In genomic region chr4:133706956-133707355, GRCm38 (mm10) we compare ENCODE assay signal across 8 mouse cellular contexts. TPM values are rescaled to one million over a fixed set of nuclear protein-coding genes. Genes with fewer than 3 reads are reported as not detected.
A peak's percentile ranks its signal among the peaks of the same experiment; 100 is the strongest.
DNase-seq lines count a peak whose midpoint lies in the region; ATAC-seq and TF ChIP-seq lines count a peak whose summit lies in the region.

No protein-coding gene starts in this region.

- peaks cover 49% of the 10 kb centered on the region for H3K4me1 ChIP-seq in kidney, embryonic 15.5 days
- peaks cover 17 to 41% of the 10 kb centered on the region in 2 experiments for H3K4me1 ChIP-seq in liver, embryonic 14.5 days (replicated peaks; ENCODE audit: control insufficient read depth in 2 of 2, insufficient read depth in 2 of 2, low read length in 1 of 2)

- TF ChIP-seq EP300 in liver, embryonic 14.5 days (IDR thresholded peaks at IDR 0.05; ENCODE audit: low read depth) = no peak

- H3K4me3 ChIP-seq in kidney, embryonic 15.5 days (replicated peaks) = no peak overlapping the region
- H3K4me3 ChIP-seq in liver, embryonic 14.5 days (ENCODE audit: insufficient read depth in 1 of 2, low read depth in 2 of 2, low read length in 2 of 2) = no peak overlapping the region

- H3K36me3 ChIP-seq in kidney, embryonic 15.5 days = peaks cover 82% of the 10 kb centered on the region
- H3K36me3 ChIP-seq in liver, embryonic 14.5 days (replicated peaks; ENCODE audit: control insufficient read depth, insufficient read depth, low read depth) = peaks cover 48% of the 10 kb centered on the region

- no peaks in the 10 kb centered on the region for H3K27me3 ChIP-seq in kidney, embryonic 15.5 days
- H3K27me3 ChIP-seq in liver, embryonic 14.5 days (ENCODE audit: control insufficient read depth, insufficient read depth, low read length) = no peaks in the 10 kb centered on the region

- TF ChIP-seq CTCF in liver, embryonic 14.5 days (IDR thresholded peaks at IDR 0.05; ENCODE audit: low read depth) = no peak

- H3K27ac ChIP-seq in kidney, embryonic 15.5 days = peak overlapping the region; percentile 89
- no peak overlapping the region for H3K27ac ChIP-seq in liver, embryonic 14.5 days

- H3K9me3 ChIP-seq in kidney, embryonic 15.5 days (replicated peaks) = no peaks in the 10 kb centered on the region
- H3K9me3 ChIP-seq in liver, embryonic 14.5 days (ENCODE audit: control insufficient read depth, low read length) = no peaks in the 10 kb centered on the region

- ATAC-seq in common myeloid progenitor, adult 5-6 weeks (replicated peaks; ENCODE audit: low read depth, poor library complexity, severe bottlenecking) = peak; percentile 93
- no peak; the same call in 1 of the 2 replicates for ATAC-seq in kidney, embryonic 15.5 days (replicated peaks; ENCODE audit: low FRiP score)
- no peak for ATAC-seq in liver, embryonic 14.5 days (ENCODE audit: insufficient read depth)

- H3K9ac ChIP-seq in kidney, embryonic 15.5 days = no peak overlapping the region
- H3K9ac ChIP-seq in liver, embryonic 14.5 days (replicated peaks) = no peak overlapping the region

- 34% methylated on average over 8 of the region's 8 CpGs for WGBS in kidney, embryonic 15.5 days
- 20% methylated on average over 8 of the region's 8 CpGs for WGBS in liver, embryonic 14.5 days (ENCODE audit: insufficient replicate concordance)

- DNase-seq in urinary bladder, postnatal 14 days (ENCODE audit: low spot score) = peak; percentile 81
- no peak for DNase-seq in urinary bladder, adult 2 months (ENCODE audit: low spot score)
- DNase-seq in heart, adult 9 months (ENCODE audit: low spot score in 2 of 2) = peak; percentile 87 to 91
- DNase-seq in liver, embryonic 14.5 days (ENCODE audit: low read depth in 3 of 3, low spot score in 3 of 3) = peak in 2 of 3 experiments; percentile 14 to 19
- DNase-seq in right cerebral cortex, postnatal 14 days = peak; percentile 44
- no peak for DNase-seq in MN1 (ENCODE audit: low spot score)

- peak overlapping the region; percentile 27 for H3K4me2 ChIP-seq in kidney, embryonic 15.5 days
- H3K4me2 ChIP-seq in liver, embryonic 14.5 days (ENCODE audit: low read depth) = peak overlapping the region; percentile 28; the same call in 1 of the 2 replicates

RNA-seq across cellular contexts. Expression of gene Pigv, which starts 34.5 kb away (rescaled TPM):
- polyA plus RNA-seq in urinary bladder, adult 2 months (2012; rRNA removed) = 17.1 and 19.4 TPM in 2 replicates
- total RNA-seq in common myeloid progenitor, adult 5-6 weeks (2017) = 7.7 and 11.4 TPM in 2 replicates
- polyA plus RNA-seq in kidney, embryonic 15.5 days (2015; fragmentation: Nextera tagmentation; extraction: Ambion mirVana) = 19.9 and 20.2 TPM in 2 replicates
- polyA plus RNA-seq in liver, embryonic 14.5 days (2012; rRNA removed) = 3.2 and 3.3 TPM in 2 replicates
- 3.1 and 4.0 TPM in 2 replicates for polyA plus RNA-seq in liver, embryonic 14.5 days (2014; fragmentation: Nextera tagmentation; extraction: Ambion mirVana)

RNA-seq across cellular contexts. Expression of gene Arid1a, which starts 49.6 kb away (rescaled TPM):
- 26.3 and 41.5 TPM in 2 replicates for polyA plus RNA-seq in urinary bladder, adult 2 months (2012; rRNA removed)
- 41.5 and 67.0 TPM in 2 replicates for total RNA-seq in common myeloid progenitor, adult 5-6 weeks (2017)
- 33.5 and 36.1 TPM in 2 replicates for polyA plus RNA-seq in kidney, embryonic 15.5 days (2015; fragmentation: Nextera tagmentation; extraction: Ambion mirVana)
- 11.9 and 12.0 TPM in 2 replicates for polyA plus RNA-seq in liver, embryonic 14.5 days (2012; rRNA removed)
- 7.4 and 7.8 TPM in 2 replicates for polyA plus RNA-seq in liver, embryonic 14.5 days (2014; fragmentation: Nextera tagmentation; extraction: Ambion mirVana)

RNA-seq across cellular contexts. Expression of gene Zdhhc18, which starts 57.0 kb away (rescaled TPM):
- polyA plus RNA-seq in urinary bladder, adult 2 months (2012; rRNA removed) = 17.8 and 19.7 TPM in 2 replicates
- 13.6 and 14.5 TPM in 2 replicates for total RNA-seq in common myeloid progenitor, adult 5-6 weeks (2017)
- 2.5 and 3.8 TPM in 2 replicates for polyA plus RNA-seq in kidney, embryonic 15.5 days (2015; fragmentation: Nextera tagmentation; extraction: Ambion mirVana)
- polyA plus RNA-seq in liver, embryonic 14.5 days (2012; rRNA removed) = 3.8 and 3.9 TPM in 2 replicates
- polyA plus RNA-seq in liver, embryonic 14.5 days (2014; fragmentation: Nextera tagmentation; extraction: Ambion mirVana) = 0.58 and 0.90 TPM in 2 replicates

Comparison
In these comparisons a context has a peak if more than half of its experiments do, and no peak if none do; other contexts are left out.
1. DNase-seq: peak in urinary bladder, postnatal 14 days (single experiment), heart, adult 9 months (2 of 2), liver, embryonic 14.5 days (2 of 3) and right cerebral cortex, postnatal 14 days (single experiment); none in urinary bladder, adult 2 months (single experiment) and MN1 (single experiment).